Mouse (Mus musculus): Measurements from ENCODE around the gene Gm21586. TPM values are rescaled to one million over a fixed set of nuclear protein-coding genes. Genes with fewer than 3 reads are reported as not detected.
"Not testable (repeated sequence)": the region's sequence is repeated elsewhere in the genome, so short reads cannot be mapped to it uniquely, and the experiment has no call there.

The Gm21586 gene
- polyA plus RNA-seq (2012; ENCODE audit: insufficient read depth, insufficient read length, missing spikeins) = not detected in 2 replicates

DNA sequence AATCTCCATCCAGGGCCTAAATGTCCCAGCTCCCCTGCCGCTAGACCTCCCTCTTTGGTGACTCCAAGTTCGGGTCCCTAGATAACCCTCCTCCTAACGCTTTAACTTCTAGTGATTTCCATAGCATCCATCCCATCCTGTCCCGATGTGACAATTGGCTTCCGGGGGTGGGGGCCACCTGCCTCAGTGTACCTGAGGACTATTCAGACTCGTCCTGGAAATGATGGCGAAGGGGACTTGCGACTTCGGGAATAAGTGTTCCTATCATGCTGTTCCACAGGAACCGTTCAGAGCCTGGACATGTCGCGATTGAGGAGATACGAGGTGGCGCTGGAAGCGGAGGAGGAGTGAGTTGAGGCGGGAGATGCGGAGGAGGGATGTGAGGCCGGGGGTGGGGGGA, at the start of gene Gm21586:
Gene Gm21586, plus strand, starts transcription at position 301 of the 400 bp plus-strand sequence.
- H3K27ac ChIP-seq (ENCODE audit: insufficient read depth, low read depth, low read length); H3K4me1 ChIP-seq (ENCODE audit: control insufficient read depth, insufficient read depth, low read length); H3K4me3 ChIP-seq (ENCODE audit: insufficient read depth, low read length): not testable (repeated sequence)

DNA sequence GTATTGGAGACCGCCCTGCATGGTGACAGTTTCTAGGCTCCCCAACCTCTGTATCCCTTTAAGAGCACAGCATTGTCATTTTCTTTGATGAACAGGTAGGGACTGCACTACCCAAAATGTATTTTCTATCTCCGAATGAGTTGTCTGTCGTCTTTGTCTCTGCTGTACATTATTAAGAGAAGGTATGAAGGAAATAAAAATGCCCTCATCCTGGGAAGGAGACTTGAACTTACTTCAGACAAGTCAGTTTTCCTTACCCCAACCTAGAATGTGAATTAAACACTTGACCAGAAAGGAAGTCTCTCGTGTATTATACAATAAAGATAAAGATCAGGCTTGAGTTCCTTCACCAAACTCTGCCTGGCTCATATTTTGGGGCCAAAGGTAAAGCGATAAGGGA, 27.3 kb downstream of the Gm21586 start, which contains the start of gene Gm2163:
Gene Gm2163, plus strand, starts transcription at position 301 of the 400 bp plus-strand sequence.
- H3K4me1 ChIP-seq (ENCODE audit: control insufficient read depth, insufficient read depth, low read length); H3K4me3 ChIP-seq (ENCODE audit: insufficient read depth, low read length); H3K27ac ChIP-seq (ENCODE audit: insufficient read depth, low read depth, low read length): not testable (repeated sequence)

Other genes with a start within 250 kb of the Gm21586 start
- not detected in 2 replicates for gene Gm10600, start 198.7 kb upstream of the Gm21586 start, polyA plus RNA-seq (2012; ENCODE audit: insufficient read depth, insufficient read length, missing spikeins)
- not detected in 2 replicates for gene Ccl21b, start 183.6 kb upstream of the Gm21586 start, polyA plus RNA-seq (2012; ENCODE audit: insufficient read depth, insufficient read length, missing spikeins)
- not detected in 2 replicates for gene Gm21953, start 145.1 kb upstream of the Gm21586 start, polyA plus RNA-seq (2012; ENCODE audit: insufficient read depth, insufficient read length, missing spikeins)
- not detected in 2 replicates for gene Fam205a3, start 121.0 kb upstream of the Gm21586 start, polyA plus RNA-seq (2012; ENCODE audit: insufficient read depth, insufficient read length, missing spikeins)
- gene Gm2163, start 27.4 kb downstream of the Gm21586 start, polyA plus RNA-seq (2012; ENCODE audit: insufficient read depth, insufficient read length, missing spikeins) = not detected in 2 replicates
- not detected in 2 replicates for gene Fam205a2, start 88.8 kb downstream of the Gm21586 start, polyA plus RNA-seq (2012; ENCODE audit: insufficient read depth, insufficient read length, missing spikeins)
- not detected in 2 replicates for gene Gm10591, start 172.8 kb downstream of the Gm21586 start, polyA plus RNA-seq (2012; ENCODE audit: insufficient read depth, insufficient read length, missing spikeins)
- gene Gm2564, start 190.3 kb downstream of the Gm21586 start, polyA plus RNA-seq (2012; ENCODE audit: insufficient read depth, insufficient read length, missing spikeins) = not detected in 2 replicates
- not detected in 2 replicates for gene Ccl27b, start 215.9 kb downstream of the Gm21586 start, polyA plus RNA-seq (2012; ENCODE audit: insufficient read depth, insufficient read length, missing spikeins)
- gene Il11ra2, start 222.5 kb downstream of the Gm21586 start, polyA plus RNA-seq (2012; ENCODE audit: insufficient read depth, insufficient read length, missing spikeins) = not detected in 2 replicates